Mouse (Mus musculus) ES-E14 (cell line): ENCODE measurements around the gene Notum.

Source experiments
- CHD2 ChIP-seq: IDR thresholded peaks from 2 replicates; pipeline ENCODE4 v1.6.1; 2014; ENCODE audit warnings: mild to moderate bottlenecking, low read depth, low read length, inconsistent platforms
- HCFC1 ChIP-seq: IDR thresholded peaks from 2 replicates; pipeline ENCODE4 v1.6.1; 2012; ENCODE audit warnings: low read length, inconsistent platforms, borderline replicate concordance; ENCODE audit not compliant: insufficient read depth
- MAFK ChIP-seq: IDR thresholded peaks from 2 replicates; pipeline ENCODE4 v1.6.1; 2014; ENCODE audit warnings: mild to moderate bottlenecking, low read depth, low read length, inconsistent platforms; ENCODE audit not compliant: insufficient read depth
- ZC3H11A ChIP-seq: IDR thresholded peaks from 2 replicates; pipeline ENCODE4 v1.6.1; 2012; ENCODE audit warnings: low read depth, mild to moderate bottlenecking, inconsistent platforms, low read length, borderline replicate concordance
- ZNF384 ChIP-seq: IDR thresholded peaks from 2 replicates; pipeline ENCODE4 v1.6.1; 2012; ENCODE audit warnings: low read depth, low read length, inconsistent platforms

DNA sequence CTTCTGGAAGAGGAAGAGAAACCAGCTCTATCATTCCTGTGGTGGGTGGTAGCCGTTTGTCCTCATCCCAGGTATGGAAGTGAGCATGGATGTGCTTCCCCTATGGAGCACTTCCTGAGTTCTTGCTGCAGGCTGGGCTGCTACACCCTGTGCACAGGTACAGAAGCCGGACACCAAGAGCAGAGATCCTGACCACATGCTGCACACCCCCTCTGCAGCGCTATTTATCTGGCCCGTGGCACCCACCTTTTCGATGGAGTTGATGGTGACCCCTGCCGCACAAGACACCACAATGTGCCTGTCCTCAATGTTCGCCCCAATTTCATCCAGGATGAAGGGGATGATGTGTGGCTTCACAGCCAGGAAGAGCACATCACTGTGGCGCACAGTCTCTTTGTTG is 19.1 kb downstream of the Notum start:
- no peak for TF ChIP-seq ZC3H11A
- no peak for TF ChIP-seq HCFC1
- TF ChIP-seq CHD2 = no peak
- no peak for TF ChIP-seq MAFK
- TF ChIP-seq ZNF384 = no peak
